Mouse (Mus musculus): ENCODE data around the gene Syt9. TPM values are rescaled to one million over a fixed set of nuclear protein-coding genes. Genes with fewer than 3 reads are reported as not detected.

Gene Syt9
- polyA plus RNA-seq, 1 experiment from 2014 or later, result 3.1 TPM

DNA sequence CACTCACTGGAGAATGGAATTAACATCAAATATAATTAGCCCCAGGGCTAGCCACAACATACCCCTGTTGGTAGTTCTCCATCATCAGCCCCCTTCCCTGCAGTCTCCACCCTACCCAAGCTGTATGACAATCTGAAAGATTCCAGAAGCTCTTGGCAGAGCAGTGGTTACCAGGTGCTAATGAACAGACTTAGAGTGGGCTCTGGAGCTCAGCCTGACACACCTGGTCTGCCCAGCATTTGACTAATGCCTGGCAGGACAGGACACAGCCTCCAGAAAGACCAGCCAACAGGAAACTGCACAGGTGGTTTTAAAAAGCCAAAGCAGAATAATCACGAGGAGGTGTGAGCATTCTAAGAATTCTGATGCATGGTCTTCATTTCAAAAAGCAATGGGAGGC, 182.9 kb downstream of the Syt9 start:
- Histone ChIP-seq H3K9ac (replicated peaks) (no peak overlapping the region), H3K27me3 (no peaks in the 10 kb centered on the region), H3K4me1 (replicated peaks) (peaks cover 6% of the 10 kb centered on the region), H3K4me2 (no peak overlapping the region), H3K36me3 (no peaks in the 10 kb centered on the region), H3K4me3 (replicated peaks) (no peak overlapping the region), H3K9me3 (no peaks in the 10 kb centered on the region), H3K27ac (no peak overlapping the region)
- peak; percentile 30; the same call in 1 of the 2 replicates for ATAC-seq (ENCODE audit: insufficient number of reproducible peaks, insufficient read depth, low FRiP score, low TSS enrichment, low read depth)
- WGBS, result 48% methylated on average over 1 of the region's 1 CpGs

GRCm38 (mm10) chr7:107555906-107556305, 185.4 kb downstream of the Syt9 start:
- WGBS, result 84% methylated on average over 3 of the region's 3 CpGs
- no peak overlapping the region for H3K27ac ChIP-seq
- H3K9me3 ChIP-seq, result no peaks in the 10 kb centered on the region
- H3K4me3 ChIP-seq (replicated peaks), result no peak overlapping the region
- H3K4me1 ChIP-seq (replicated peaks), result peaks cover 6% of the 10 kb centered on the region
- no peaks in the 10 kb centered on the region for H3K36me3 ChIP-seq
- H3K4me2 ChIP-seq, result no peak overlapping the region
- H3K27me3 ChIP-seq, result no peaks in the 10 kb centered on the region
- H3K9ac ChIP-seq (replicated peaks), result no peak overlapping the region
- ATAC-seq (ENCODE audit: insufficient number of reproducible peaks, insufficient read depth, low FRiP score, low TSS enrichment, low read depth), result no peak

- Histone ChIP-seq H3K9ac (replicated peaks) (no peak overlapping the region), H3K27me3 (no peaks in the 10 kb centered on the region), H3K27ac (no peak overlapping the region), H3K4me1 (replicated peaks) (no peaks in the 10 kb centered on the region), H3K9me3 (0 out of 2 replicates have a peak, but pooled peaks cover 2% of the 10 kb centered on the region), H3K4me3 (replicated peaks) (no peak overlapping the region), H3K36me3 (no peaks in the 10 kb centered on the region), H3K4me2 (no peak overlapping the region)
- WGBS, result 84% methylated on average over 2 of the region's 2 CpGs
- no peak for ATAC-seq (ENCODE audit: insufficient number of reproducible peaks, insufficient read depth, low FRiP score, low TSS enrichment, low read depth)
Observed at GRCm38 (mm10) chr7:107560675-107561074, 190.1 kb downstream of the Syt9 start.

DNA sequence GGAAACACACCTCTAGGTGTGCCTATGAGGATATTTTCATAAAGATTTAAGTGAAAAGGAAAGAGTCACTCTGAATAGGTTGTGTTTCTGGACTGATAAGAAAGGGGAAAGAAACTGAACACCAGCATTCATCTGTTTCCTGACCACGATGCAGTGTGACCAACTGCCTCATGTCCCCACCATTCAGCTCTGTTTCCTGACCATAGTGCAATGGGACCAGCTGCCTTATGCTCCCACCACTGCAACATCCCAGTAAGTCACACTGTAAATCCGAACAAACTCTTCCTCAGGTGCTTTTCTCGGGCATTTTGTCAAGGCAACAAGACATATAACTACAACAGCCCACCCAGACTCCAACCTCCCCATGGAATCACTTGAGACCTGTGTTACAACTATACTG, 191.1 kb downstream of the Syt9 start:
- Histone ChIP-seq H3K27ac (no peak overlapping the region), H3K9me3 (0 out of 2 replicates have a peak, but pooled peaks cover 3% of the 10 kb centered on the region), H3K27me3 (no peaks in the 10 kb centered on the region), H3K4me2 (no peak overlapping the region), H3K4me3 (replicated peaks) (no peak overlapping the region), H3K4me1 (replicated peaks) (peaks cover 7% of the 10 kb centered on the region), H3K9ac (replicated peaks) (no peak overlapping the region), H3K36me3 (no peaks in the 10 kb centered on the region)
- ATAC-seq (ENCODE audit: insufficient number of reproducible peaks, insufficient read depth, low FRiP score, low TSS enrichment, low read depth), result no peak
- 80% methylated on average over 3 of the region's 3 CpGs for WGBS

- Histone ChIP-seq H3K27me3 (no peaks in the 10 kb centered on the region), H3K9ac (replicated peaks) (no peak overlapping the region), H3K4me2 (no peak overlapping the region), H3K27ac (no peak overlapping the region), H3K4me3 (replicated peaks) (no peak overlapping the region), H3K4me1 (replicated peaks) (peaks cover 11% of the 10 kb centered on the region), H3K9me3 (0 out of 2 replicates have a peak, but pooled peaks cover 3% of the 10 kb centered on the region), H3K36me3 (no peaks in the 10 kb centered on the region)
- no peak for ATAC-seq (ENCODE audit: insufficient number of reproducible peaks, insufficient read depth, low FRiP score, low TSS enrichment, low read depth)
- 36% methylated on average over 2 of the region's 2 CpGs for WGBS
Observed at GRCm38 (mm10) chr7:107563727-107564126, 193.2 kb downstream of the Syt9 start.

DNA sequence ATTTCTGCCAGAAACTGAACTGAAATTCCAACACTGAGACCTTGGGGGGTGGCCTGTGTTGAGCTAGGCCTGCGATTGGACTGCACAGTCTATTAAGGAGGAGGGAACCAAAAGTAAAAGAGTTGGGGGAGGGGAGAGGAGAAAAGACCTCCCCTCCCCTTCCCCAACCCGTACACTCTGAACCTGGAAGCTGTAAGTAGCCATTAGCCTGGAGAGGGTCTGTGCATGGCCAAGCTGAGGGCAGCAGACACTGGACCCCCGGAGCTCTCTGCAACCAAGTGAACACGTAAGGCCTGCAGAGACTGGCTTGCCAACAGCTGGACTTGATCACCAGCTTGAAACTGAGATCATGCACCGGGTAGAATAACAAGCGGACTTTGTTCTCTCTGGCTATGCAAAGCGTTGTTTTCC, 196.7 kb downstream of the Syt9 start, which contains the start of gene Olfml1:
Gene Olfml1 (plus strand): TSS at position 186 of the 411 bp plus-strand sequence.
- H3K4me1 ChIP-seq (replicated peaks), result peaks cover 19% of the 10 kb centered on the region
- peaks cover 13% of the 10 kb centered on the region; the same call in 1 of the 2 replicates for H3K9me3 ChIP-seq
- peak within 1 kb of the TSS; percentile 56 for H3K9ac ChIP-seq (replicated peaks)
- 6% methylated on average over 7 of the region's 7 CpGs for WGBS
- peak within 1 kb of the TSS; percentile 51 for H3K4me3 ChIP-seq (replicated peaks)
- peak within 1 kb of the TSS; percentile 68 for H3K4me2 ChIP-seq
- no peaks in the 10 kb centered on the region for H3K27me3 ChIP-seq
- peaks cover 17% of the 10 kb centered on the region for H3K36me3 ChIP-seq
- H3K27ac ChIP-seq, result peak within 1 kb of the TSS; percentile 97
- ATAC-seq (ENCODE audit: insufficient number of reproducible peaks, insufficient read depth, low FRiP score, low TSS enrichment, low read depth), result peak; percentile 99

- 33% methylated on average over 5 of the region's 5 CpGs for WGBS
- Histone ChIP-seq H3K9ac (replicated peaks) (peak overlapping the region; percentile 56), H3K4me3 (replicated peaks) (peak overlapping the region; percentile 51), H3K27me3 (no peaks in the 10 kb centered on the region), H3K4me2 (peak overlapping the region; percentile 68), H3K36me3 (peaks cover 22% of the 10 kb centered on the region), H3K4me1 (replicated peaks) (peaks cover 19% of the 10 kb centered on the region), H3K9me3 (peaks cover 13% of the 10 kb centered on the region; the same call in 1 of the 2 replicates), H3K27ac (peak overlapping the region; percentile 97)
- ATAC-seq (ENCODE audit: insufficient number of reproducible peaks, insufficient read depth, low FRiP score, low TSS enrichment, low read depth), result peak; percentile 44
Observed at GRCm38 (mm10) chr7:107567674-107568073, 197.1 kb downstream of the Syt9 start.

DNA sequence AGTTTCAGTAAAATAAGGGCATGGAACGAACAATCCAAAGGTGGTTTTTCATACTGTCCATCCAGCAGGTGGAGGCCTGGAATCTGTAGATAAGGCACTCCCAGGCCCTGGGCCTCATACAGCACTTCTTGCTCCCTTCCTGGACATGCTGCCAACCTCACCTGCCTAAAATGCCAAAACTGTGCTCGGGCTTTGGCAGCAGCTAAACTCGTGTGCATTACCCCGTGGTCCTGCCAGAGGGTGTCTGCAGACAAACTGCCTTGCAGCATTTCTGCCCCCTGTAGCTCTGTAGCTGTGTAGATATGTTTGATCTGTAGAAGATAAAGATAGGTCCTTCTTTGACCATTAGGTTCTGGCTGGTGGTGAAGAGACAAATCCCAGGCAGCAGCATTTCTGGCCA, 198.4 kb downstream of the Syt9 start:
- H3K27me3 ChIP-seq, result no peaks in the 10 kb centered on the region
- peak overlapping the region; percentile 50 for H3K9ac ChIP-seq (replicated peaks)
- peak overlapping the region; percentile 33 for H3K4me3 ChIP-seq (replicated peaks)
- H3K4me1 ChIP-seq (replicated peaks), result peaks cover 19% of the 10 kb centered on the region
- H3K36me3 ChIP-seq, result peaks cover 31% of the 10 kb centered on the region
- H3K27ac ChIP-seq, result no peak overlapping the region
- WGBS, result 58% methylated on average over 4 of the region's 4 CpGs
- H3K9me3 ChIP-seq, result peaks cover 13% of the 10 kb centered on the region; the same call in 1 of the 2 replicates
- H3K4me2 ChIP-seq, result peak overlapping the region; percentile 68
- ATAC-seq (ENCODE audit: insufficient number of reproducible peaks, insufficient read depth, low FRiP score, low TSS enrichment, low read depth), result no peak

GRCm38 (mm10) chr7:107573856-107574255, 203.3 kb downstream of the Syt9 start:
- WGBS, result 68% methylated on average over 2 of the region's 2 CpGs
- Histone ChIP-seq H3K36me3 (peaks cover 67% of the 10 kb centered on the region), H3K27ac (no peak overlapping the region), H3K4me2 (no peak overlapping the region), H3K9me3 (peaks cover 9% of the 10 kb centered on the region; the same call in 1 of the 2 replicates), H3K4me3 (replicated peaks) (no peak overlapping the region), H3K9ac (replicated peaks) (no peak overlapping the region), H3K4me1 (replicated peaks) (peaks cover 7% of the 10 kb centered on the region), H3K27me3 (no peaks in the 10 kb centered on the region)
- ATAC-seq (ENCODE audit: insufficient number of reproducible peaks, insufficient read depth, low FRiP score, low TSS enrichment, low read depth), result no peak

DNA sequence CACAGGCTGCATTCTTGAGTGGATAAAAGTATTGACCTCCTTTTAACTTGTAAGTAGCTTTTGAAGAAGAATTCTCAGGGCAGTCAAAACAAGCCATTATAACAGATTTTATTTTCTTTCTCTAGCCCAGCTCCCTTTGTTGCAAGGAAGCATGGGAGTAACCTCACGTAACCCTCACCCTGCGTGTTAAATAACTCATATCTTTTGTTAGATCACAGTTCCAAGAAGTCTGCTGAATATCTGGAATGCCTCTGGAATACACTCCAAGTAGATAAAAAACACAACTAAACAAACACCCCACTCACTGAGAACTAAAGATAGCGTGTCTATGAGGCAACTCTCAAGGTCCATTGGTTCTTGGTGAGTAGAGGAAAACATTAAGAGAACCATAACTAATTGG, 203.7 kb downstream of the Syt9 start:
- Histone ChIP-seq H3K4me2 (no peak overlapping the region), H3K27ac (no peak overlapping the region), H3K36me3 (peaks cover 70% of the 10 kb centered on the region), H3K4me3 (replicated peaks) (no peak overlapping the region), H3K9ac (replicated peaks) (no peak overlapping the region), H3K9me3 (peaks cover 9% of the 10 kb centered on the region; the same call in 1 of the 2 replicates), H3K27me3 (no peaks in the 10 kb centered on the region), H3K4me1 (replicated peaks) (peaks cover 3% of the 10 kb centered on the region)
- WGBS, result 85% methylated on average over 3 of the region's 3 CpGs
- no peak for ATAC-seq (ENCODE audit: insufficient number of reproducible peaks, insufficient read depth, low FRiP score, low TSS enrichment, low read depth)

- H3K4me3 ChIP-seq (replicated peaks), result no peak overlapping the region
- H3K27ac ChIP-seq, result no peak overlapping the region
- no peaks in the 10 kb centered on the region for H3K27me3 ChIP-seq
- peaks cover 18% of the 10 kb centered on the region; the same call in 1 of the 2 replicates for H3K4me1 ChIP-seq (replicated peaks)
- 51% methylated on average over 2 of the region's 2 CpGs for WGBS
- no peaks in the 10 kb centered on the region for H3K9me3 ChIP-seq
- no peak overlapping the region for H3K9ac ChIP-seq (replicated peaks)
- no peak for ATAC-seq (ENCODE audit: insufficient number of reproducible peaks, insufficient read depth, low FRiP score, low TSS enrichment, low read depth)
- peaks cover 34% of the 10 kb centered on the region for H3K36me3 ChIP-seq
- no peak overlapping the region for H3K4me2 ChIP-seq
Observed at GRCm38 (mm10) chr7:107592641-107593040, 222.1 kb downstream of the Syt9 start.

DNA sequence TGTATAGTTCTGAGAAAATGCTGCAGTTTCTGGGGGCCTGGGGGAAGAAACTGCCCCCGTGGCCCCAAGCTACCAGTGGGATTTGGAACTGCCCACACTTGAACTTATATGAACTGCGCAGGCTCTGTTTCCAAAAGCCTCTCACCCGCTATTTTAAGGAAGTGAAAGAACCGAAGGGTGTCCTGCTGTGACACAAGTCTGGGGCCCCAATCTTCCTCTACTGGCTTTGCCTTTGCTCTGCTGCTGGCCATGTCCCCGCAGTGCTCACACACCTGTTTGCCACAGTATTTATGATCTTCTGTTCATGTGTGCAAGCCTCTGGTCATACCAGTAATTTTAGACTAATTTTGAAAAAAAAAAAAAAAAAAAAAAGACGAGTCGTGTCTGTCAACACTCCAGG, 223.4 kb downstream of the Syt9 start:
- WGBS, result 34% methylated on average over 7 of the region's 7 CpGs
- Histone ChIP-seq H3K4me3 (replicated peaks) (no peak overlapping the region), H3K27ac (no peak overlapping the region)

More for the DNA sequence above, 223.4 kb downstream of the Syt9 start:
- no peaks in the 10 kb centered on the region for H3K9me3 ChIP-seq
- peak overlapping the region; percentile 94; the same call in 1 of the 2 replicates for H3K4me2 ChIP-seq
- no peak overlapping the region for H3K9ac ChIP-seq (replicated peaks)
- H3K36me3 ChIP-seq, result peaks cover 34% of the 10 kb centered on the region
- no peaks in the 10 kb centered on the region for H3K27me3 ChIP-seq
- ATAC-seq (ENCODE audit: insufficient number of reproducible peaks, insufficient read depth, low FRiP score, low TSS enrichment, low read depth), result no peak
- H3K4me1 ChIP-seq (replicated peaks), result peaks cover 18% of the 10 kb centered on the region; the same call in 1 of the 2 replicates
